Mouse (Mus musculus): Measurements from ENCODE around the gene Glyctk. TPM values are rescaled to one million over a fixed set of nuclear protein-coding genes. Genes with fewer than 3 reads are reported as not detected.
A peak's percentile ranks its signal among the peaks of the same experiment; 100 is the strongest.

Glyctk gene
- total RNA-seq (2021), result 1 to 10 TPM; 1.7 to 1.8 TPM

- intact Hi-C loops (cut with DNase I), result loop anchor here (5.0 kb wide), 1 partner anchor 124 kb away; the partner anchor contains the start of gene Poc1a
Measured at GRCm38 (mm10) chr9:106158037-106158491, at the start of gene Glyctk. TSS of gene Glyctk (minus strand) at chr9:106158138.

GRCm38 (mm10) chr9:106206515-106206914 is 48.6 kb upstream of the Glyctk start:
- intact Hi-C loops (cut with DNase I), result no loop called here

More at GRCm38 (mm10) chr9:106158037-106158491, at the start of gene Glyctk:
- no peak for DNase-seq

GRCm38 (mm10) chr9:106205713-106206290 is 47.9 kb upstream of the Glyctk start:
- intact Hi-C loops (cut with DNase I), result no loop called here
- DNase-seq, result no peak

More at GRCm38 (mm10) chr9:106206515-106206914, 48.6 kb upstream of the Glyctk start:
- DNase-seq, result peak; percentile 67 to 78

GRCm38 (mm10) chr9:106203990-106204851 is 46.3 kb upstream of the Glyctk start:
- intact Hi-C loops (cut with DNase I), result no loop called here
- DNase-seq, result peak in 1 of 2 experiments; percentile 46

- intact Hi-C loops (cut with DNase I), result no loop called here
- DNase-seq, result peak; percentile 94 to 95
Measured at GRCm38 (mm10) chr9:106202819-106203636, 45.1 kb upstream of the Glyctk start, which contains the start of gene Twf2. TSS of gene Twf2 (plus strand) at chr9:106203108.

- intact Hi-C loops (cut with DNase I), result no loop called here
- DNase-seq, result no peak
Measured at GRCm38 (mm10) chr9:106201895-106202294, 44.0 kb upstream of the Glyctk start.

- DNase-seq, result no peak
- intact Hi-C loops (cut with DNase I), result no loop called here
Measured at GRCm38 (mm10) chr9:106199535-106200272, 41.8 kb upstream of the Glyctk start, which contains the start of gene Ppm1m. TSS of gene Ppm1m (minus strand) at chr9:106199746.

- peak; percentile 82 to 83 for DNase-seq
- intact Hi-C loops (cut with DNase I), result no loop called here
Measured at GRCm38 (mm10) chr9:106198962-106199458, 41.1 kb upstream of the Glyctk start.

- intact Hi-C loops (cut with DNase I), result no loop called here
Measured at GRCm38 (mm10) chr9:106197732-106198131, 39.8 kb upstream of the Glyctk start.

GRCm38 (mm10) chr9:106197081-106197713 is 39.3 kb upstream of the Glyctk start:
- DNase-seq, result no peak
- intact Hi-C loops (cut with DNase I), result no loop called here

More at GRCm38 (mm10) chr9:106197732-106198131, 39.8 kb upstream of the Glyctk start:
- DNase-seq, result no peak

GRCm38 (mm10) chr9:106195693-106196092 is 37.8 kb upstream of the Glyctk start:
- DNase-seq, result no peak

GRCm38 (mm10) chr9:106193930-106194807 is 36.2 kb upstream of the Glyctk start:
- no peak for DNase-seq
- intact Hi-C loops (cut with DNase I), result no loop called here

More at GRCm38 (mm10) chr9:106195693-106196092, 37.8 kb upstream of the Glyctk start:
- intact Hi-C loops (cut with DNase I), result no loop called here

- no peak for DNase-seq
Measured at GRCm38 (mm10) chr9:106192998-106193397, 35.1 kb upstream of the Glyctk start.

GRCm38 (mm10) chr9:106192024-106192423 is 34.1 kb upstream of the Glyctk start:
- intact Hi-C loops (cut with DNase I), result no loop called here

More at GRCm38 (mm10) chr9:106192998-106193397, 35.1 kb upstream of the Glyctk start:
- intact Hi-C loops (cut with DNase I), result no loop called here

GRCm38 (mm10) chr9:106191355-106191754 is 33.4 kb upstream of the Glyctk start:
- intact Hi-C loops (cut with DNase I), result no loop called here
- DNase-seq, result no peak

More at GRCm38 (mm10) chr9:106192024-106192423, 34.1 kb upstream of the Glyctk start:
- no peak for DNase-seq

GRCm38 (mm10) chr9:106183996-106184395 is 26.1 kb upstream of the Glyctk start:
- no peak for DNase-seq
- intact Hi-C loops (cut with DNase I), result loop anchor here (1.0 kb wide), 1 partner anchor 43 kb away; no protein-coding TSS in a partner anchor

GRCm38 (mm10) chr9:106182146-106182545 is 24.2 kb upstream of the Glyctk start:
- intact Hi-C loops (cut with DNase I), result no loop called here
- DNase-seq, result no peak

- intact Hi-C loops (cut with DNase I), result no loop called here
- no peak for DNase-seq
Measured at GRCm38 (mm10) chr9:106179964-106180363, 22.0 kb upstream of the Glyctk start.
